Mouse (Mus musculus): Measurements from ENCODE around the gene Nme1. TPM values are rescaled to one million over a fixed set of nuclear protein-coding genes. Genes with fewer than 3 reads are reported as not detected.
A peak's percentile ranks its signal among the peaks of the same experiment; 100 is the strongest.

Nme1 gene
- polyA plus RNA-seq, 1 experiment from 2014 or later, result 100 TPM

DNA sequence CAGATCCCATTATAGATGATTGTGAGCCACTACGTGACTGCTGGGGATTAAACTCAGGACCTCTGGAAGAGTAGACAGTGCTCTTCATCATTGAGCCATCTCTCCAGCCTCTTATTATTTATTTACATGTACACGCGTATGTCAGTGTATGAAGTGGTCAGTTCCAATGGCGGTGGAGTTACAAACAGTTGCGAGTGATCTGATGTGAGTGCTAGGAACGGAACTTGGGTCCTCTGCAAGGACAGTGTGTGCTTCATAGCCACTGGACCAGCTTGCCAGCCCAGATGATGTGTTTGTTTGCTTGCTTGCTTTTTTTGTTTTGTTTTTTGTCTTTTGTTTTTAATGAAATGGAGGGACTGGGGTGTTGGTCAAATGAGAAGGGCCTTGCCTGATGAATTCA is 850 bp upstream of the Nme1 start:
- Histone ChIP-seq H3K4me1 (replicated peaks; ENCODE audit: control insufficient read depth, insufficient read depth, low read length) (peaks cover 6% of the 10 kb centered on the region), H3K4me2 (ENCODE audit: low read depth, low read length) (no peak overlapping the region), H3K27ac (ENCODE audit: low read length) (no peak overlapping the region), H3K9ac (ENCODE audit: low read length) (no peak overlapping the region), H3K4me3 (ENCODE audit: low read length) (no peak overlapping the region), H3K36me3 (ENCODE audit: control insufficient read depth, insufficient read depth, low read length) (peaks cover 13% of the 10 kb centered on the region), H3K9me3 (ENCODE audit: control insufficient read depth, low read length) (no peaks in the 10 kb centered on the region), H3K27me3 (ENCODE audit: control insufficient read depth, insufficient read depth, low read depth, low read length) (no peaks in the 10 kb centered on the region)
- 93% methylated on average over 6 of the region's 6 CpGs for WGBS
- no peak for ATAC-seq (ENCODE audit: low read depth)

DNA sequence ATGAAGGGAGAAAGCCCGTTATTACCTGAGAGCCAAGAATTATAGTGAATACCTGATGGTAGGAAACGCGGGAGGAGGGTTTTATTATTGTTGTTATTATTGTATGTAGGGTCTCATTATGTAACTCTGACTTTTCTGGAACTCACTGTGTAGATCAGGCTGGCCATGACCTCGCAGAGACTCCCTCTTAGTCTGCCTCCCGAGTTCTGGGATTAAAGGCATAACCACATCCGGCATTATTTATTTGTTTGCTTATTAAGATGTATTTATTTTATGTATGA is 467 bp upstream of the Nme1 start:
- WGBS, result 39% methylated on average over 6 of the region's 6 CpGs
- Histone ChIP-seq H3K36me3 (ENCODE audit: control insufficient read depth, insufficient read depth, low read length) (peaks cover 16% of the 10 kb centered on the region), H3K9me3 (ENCODE audit: control insufficient read depth, low read length) (no peaks in the 10 kb centered on the region), H3K4me2 (ENCODE audit: low read depth, low read length) (peak overlapping the region; percentile 55), H3K27ac (ENCODE audit: low read length) (0 out of 2 replicates have a peak overlapping the region, but pooled peaks have one; percentile 0), H3K4me1 (replicated peaks; ENCODE audit: control insufficient read depth, insufficient read depth, low read length) (peaks cover 6% of the 10 kb centered on the region), H3K9ac (ENCODE audit: low read length) (peak overlapping the region; percentile 65), H3K27me3 (ENCODE audit: control insufficient read depth, insufficient read depth, low read depth, low read length) (no peaks in the 10 kb centered on the region), H3K4me3 (ENCODE audit: low read length) (peak overlapping the region; percentile 60)
- ATAC-seq (ENCODE audit: low read depth), result no peak

DNA sequence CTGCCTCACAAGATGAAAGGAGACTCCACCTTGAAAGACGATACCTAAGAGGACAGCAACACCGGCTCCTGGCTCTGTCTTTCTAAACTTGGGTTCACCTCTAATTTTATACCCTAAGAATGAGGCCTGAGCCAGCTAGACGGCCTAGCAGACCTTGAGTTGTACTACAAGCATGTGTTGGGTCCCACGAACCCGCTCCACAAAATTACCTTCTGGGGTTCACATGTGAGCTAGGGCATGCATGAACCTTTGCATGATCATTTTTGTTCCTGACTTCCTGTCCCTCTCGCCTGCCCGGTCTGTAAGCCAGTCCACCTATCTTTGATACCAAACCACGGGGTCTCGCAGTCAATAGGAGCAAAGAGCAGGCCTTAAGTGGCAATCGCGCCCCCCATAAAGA is 940 bp downstream of the Nme1 start:
- 2% methylated on average over 11 of the region's 11 CpGs for WGBS
- H3K27ac ChIP-seq (ENCODE audit: low read length), result peak overlapping the region; percentile 14; the same call in 1 of the 2 replicates
- peak overlapping the region; percentile 63 for H3K9ac ChIP-seq (ENCODE audit: low read length)
- peaks cover 6% of the 10 kb centered on the region for H3K4me1 ChIP-seq (replicated peaks; ENCODE audit: control insufficient read depth, insufficient read depth, low read length)
- peaks cover 23% of the 10 kb centered on the region for H3K36me3 ChIP-seq (ENCODE audit: control insufficient read depth, insufficient read depth, low read length)
- no peaks in the 10 kb centered on the region for H3K27me3 ChIP-seq (ENCODE audit: control insufficient read depth, insufficient read depth, low read depth, low read length)
- peak overlapping the region; percentile 60 for H3K4me3 ChIP-seq (ENCODE audit: low read length)
- no peak for ATAC-seq (ENCODE audit: low read depth)
- no peaks in the 10 kb centered on the region for H3K9me3 ChIP-seq (ENCODE audit: control insufficient read depth, low read length)
- peak overlapping the region; percentile 56 for H3K4me2 ChIP-seq (ENCODE audit: low read depth, low read length)

DNA sequence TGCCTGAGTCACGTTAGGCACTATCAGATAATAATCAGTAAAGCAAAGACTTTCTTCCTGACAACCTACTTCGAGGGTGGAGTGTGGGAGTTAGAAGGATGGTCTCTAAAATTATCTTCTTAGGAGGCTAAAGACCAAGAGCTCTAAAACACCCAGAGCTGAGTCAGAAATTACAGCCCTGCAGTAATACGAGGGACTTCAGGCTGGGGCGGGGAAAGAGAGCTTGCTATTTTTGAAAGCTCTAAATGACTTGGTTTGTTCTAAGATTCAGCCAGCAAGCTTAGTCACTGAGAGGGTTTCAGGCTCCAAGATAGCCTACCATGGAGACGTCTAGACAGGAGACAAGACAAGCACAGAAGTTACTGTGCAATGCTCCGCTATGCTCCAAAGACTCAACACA is 2.9 kb downstream of the Nme1 start:
- Histone ChIP-seq H3K4me1 (replicated peaks; ENCODE audit: control insufficient read depth, insufficient read depth, low read length) (peaks cover 6% of the 10 kb centered on the region), H3K9me3 (ENCODE audit: control insufficient read depth, low read length) (no peaks in the 10 kb centered on the region), H3K36me3 (ENCODE audit: control insufficient read depth, insufficient read depth, low read length) (peaks cover 37% of the 10 kb centered on the region), H3K27me3 (ENCODE audit: control insufficient read depth, insufficient read depth, low read depth, low read length) (no peaks in the 10 kb centered on the region), H3K4me3 (ENCODE audit: low read length) (no peak overlapping the region), H3K4me2 (ENCODE audit: low read depth, low read length) (no peak overlapping the region), H3K27ac (ENCODE audit: low read length) (no peak overlapping the region), H3K9ac (ENCODE audit: low read length) (no peak overlapping the region)
- no peak for ATAC-seq (ENCODE audit: low read depth)
- WGBS, result 91% methylated on average over 6 of the region's 6 CpGs

DNA sequence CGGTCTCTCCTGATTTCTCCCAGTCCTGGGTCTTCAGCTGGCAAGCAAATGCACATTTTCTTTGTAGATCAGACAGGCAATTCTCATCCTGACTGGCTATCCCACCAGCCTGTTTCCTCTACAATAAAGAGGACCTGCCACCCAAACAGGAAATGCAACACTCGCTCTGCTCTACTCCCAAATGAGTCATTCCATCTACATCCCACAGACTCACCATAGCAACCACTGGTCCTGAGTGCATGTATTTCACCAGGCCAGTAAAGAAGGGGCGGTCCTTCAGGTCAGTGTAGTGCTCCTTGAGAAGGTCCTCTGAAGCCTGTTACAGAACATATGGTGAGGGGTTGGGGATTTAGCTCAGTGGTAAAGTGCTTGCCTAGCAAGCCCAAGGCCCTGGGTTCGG is 5.3 kb downstream of the Nme1 start:
- Histone ChIP-seq H3K4me3 (ENCODE audit: low read length) (no peak overlapping the region), H3K27ac (ENCODE audit: low read length) (no peak overlapping the region)
- ATAC-seq (ENCODE audit: low read depth), result no peak

DNA sequence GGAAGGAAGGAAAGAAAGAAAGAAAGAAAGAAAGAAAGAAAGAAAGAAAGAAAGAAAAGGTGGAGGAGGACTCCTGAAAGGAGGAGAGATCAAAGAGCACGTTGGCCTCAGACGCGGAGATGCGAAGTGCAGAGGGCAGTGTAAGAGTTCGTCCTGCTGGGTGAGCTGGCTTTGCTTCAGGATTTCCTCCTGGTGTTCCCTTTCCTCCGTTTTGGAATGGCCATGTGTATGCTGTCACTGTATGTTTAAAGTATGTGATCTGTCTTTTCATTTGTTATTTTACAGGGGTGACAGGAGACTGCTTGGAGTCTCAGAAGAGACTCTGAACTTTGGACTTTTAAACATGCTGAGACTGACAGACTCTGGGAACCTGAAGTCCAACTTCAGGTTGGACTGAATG is 6.8 kb downstream of the Nme1 start:
- no peak overlapping the region for H3K4me3 ChIP-seq (ENCODE audit: low read length)
- no peak overlapping the region for H3K27ac ChIP-seq (ENCODE audit: low read length)
- H3K4me1 ChIP-seq (replicated peaks; ENCODE audit: control insufficient read depth, insufficient read depth, low read length), result peaks cover 3% of the 10 kb centered on the region; the same call in 1 of the 2 replicates
- no peaks in the 10 kb centered on the region for H3K9me3 ChIP-seq (ENCODE audit: control insufficient read depth, low read length)
- H3K9ac ChIP-seq (ENCODE audit: low read length), result no peak overlapping the region
- no peak for ATAC-seq (ENCODE audit: low read depth)
- H3K27me3 ChIP-seq (ENCODE audit: control insufficient read depth, insufficient read depth, low read depth, low read length), result no peaks in the 10 kb centered on the region
- H3K36me3 ChIP-seq (ENCODE audit: control insufficient read depth, insufficient read depth, low read length), result peaks cover 42% of the 10 kb centered on the region
- H3K4me2 ChIP-seq (ENCODE audit: low read depth, low read length), result no peak overlapping the region
- 84% methylated on average over 6 of the region's 6 CpGs for WGBS

More for the DNA sequence above, 5.3 kb downstream of the Nme1 start:
- WGBS, result 81% methylated on average over 4 of the region's 4 CpGs
- Histone ChIP-seq H3K9ac (ENCODE audit: low read length) (no peak overlapping the region), H3K4me2 (ENCODE audit: low read depth, low read length) (no peak overlapping the region), H3K27me3 (ENCODE audit: control insufficient read depth, insufficient read depth, low read depth, low read length) (no peaks in the 10 kb centered on the region), H3K36me3 (ENCODE audit: control insufficient read depth, insufficient read depth, low read length) (peaks cover 42% of the 10 kb centered on the region), H3K4me1 (replicated peaks; ENCODE audit: control insufficient read depth, insufficient read depth, low read length) (peaks cover 3% of the 10 kb centered on the region; the same call in 1 of the 2 replicates), H3K9me3 (ENCODE audit: control insufficient read depth, low read length) (no peaks in the 10 kb centered on the region)

DNA sequence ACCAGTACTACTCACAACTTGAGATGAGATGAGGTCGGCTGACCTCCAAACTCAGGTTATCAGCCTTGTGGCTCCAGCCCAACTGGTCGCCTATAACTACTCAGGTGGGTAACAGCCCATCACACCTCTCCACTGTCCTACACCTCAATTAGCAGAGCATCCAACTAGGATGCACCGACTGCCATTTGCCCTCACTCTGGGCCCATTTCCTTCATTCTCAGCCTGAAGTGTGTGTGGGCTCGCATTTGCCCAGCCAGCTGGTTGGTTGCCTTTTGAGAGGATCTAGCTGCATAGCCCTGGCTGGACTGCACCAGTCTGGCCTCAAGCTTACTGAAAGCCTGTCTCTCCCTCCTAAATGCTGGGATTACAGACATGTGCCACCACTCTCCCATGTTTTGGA is 10.6 kb downstream of the Nme1 start:
- no peaks in the 10 kb centered on the region for H3K9me3 ChIP-seq (ENCODE audit: control insufficient read depth, low read length)
- H3K4me3 ChIP-seq (ENCODE audit: low read length), result no peak overlapping the region
- no peak for ATAC-seq (ENCODE audit: low read depth)
- H3K4me2 ChIP-seq (ENCODE audit: low read depth, low read length), result no peak overlapping the region
- H3K9ac ChIP-seq (ENCODE audit: low read length), result no peak overlapping the region
- WGBS, result 75% methylated on average over 4 of the region's 4 CpGs
- peaks cover 17% of the 10 kb centered on the region for H3K4me1 ChIP-seq (replicated peaks; ENCODE audit: control insufficient read depth, insufficient read depth, low read length)
- H3K36me3 ChIP-seq (ENCODE audit: control insufficient read depth, insufficient read depth, low read length), result peaks cover 23% of the 10 kb centered on the region; the same call in 1 of the 2 replicates
- H3K27ac ChIP-seq (ENCODE audit: low read length), result no peak overlapping the region
- H3K27me3 ChIP-seq (ENCODE audit: control insufficient read depth, insufficient read depth, low read depth, low read length), result no peaks in the 10 kb centered on the region

DNA sequence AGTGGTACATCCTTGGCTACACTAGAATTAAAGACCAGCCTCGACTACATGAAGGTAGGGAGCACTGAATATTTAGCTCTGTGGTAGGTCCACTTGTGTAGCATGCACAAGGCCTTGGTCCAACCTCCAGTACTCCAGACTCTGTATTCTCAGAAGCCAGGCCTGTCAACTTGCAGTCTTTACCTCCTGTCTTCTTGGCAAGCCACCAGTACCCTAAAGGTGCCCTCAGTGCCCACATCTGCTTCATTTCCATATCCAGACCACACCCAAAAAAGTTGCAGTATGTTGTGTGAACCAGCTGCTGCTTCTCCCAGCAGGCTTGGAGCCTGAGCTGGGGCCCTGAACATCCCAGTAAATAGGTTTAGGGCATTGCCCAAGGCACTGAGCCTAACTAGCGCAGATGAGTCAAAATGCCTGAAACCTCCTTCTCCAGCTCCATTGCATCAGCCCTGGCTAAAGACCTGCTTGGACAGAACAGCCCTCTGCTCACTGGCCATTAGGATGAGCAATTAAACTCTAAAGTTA is 11.2 kb downstream of the Nme1 start:
- peaks cover 17% of the 10 kb centered on the region; the same call in 1 of the 2 replicates for H3K36me3 ChIP-seq (ENCODE audit: control insufficient read depth, insufficient read depth, low read length)
- H3K4me2 ChIP-seq (ENCODE audit: low read depth, low read length), result no peak overlapping the region
- 90% methylated on average over 2 of the region's 2 CpGs for WGBS
- no peak for ATAC-seq (ENCODE audit: low read depth)
- no peaks in the 10 kb centered on the region for H3K9me3 ChIP-seq (ENCODE audit: control insufficient read depth, low read length)
- H3K27me3 ChIP-seq (ENCODE audit: control insufficient read depth, insufficient read depth, low read depth, low read length), result no peaks in the 10 kb centered on the region
- peaks cover 17% of the 10 kb centered on the region for H3K4me1 ChIP-seq (replicated peaks; ENCODE audit: control insufficient read depth, insufficient read depth, low read length)
- no peak overlapping the region for H3K4me3 ChIP-seq (ENCODE audit: low read length)
- no peak overlapping the region for H3K9ac ChIP-seq (ENCODE audit: low read length)
- H3K27ac ChIP-seq (ENCODE audit: low read length), result no peak overlapping the region

DNA sequence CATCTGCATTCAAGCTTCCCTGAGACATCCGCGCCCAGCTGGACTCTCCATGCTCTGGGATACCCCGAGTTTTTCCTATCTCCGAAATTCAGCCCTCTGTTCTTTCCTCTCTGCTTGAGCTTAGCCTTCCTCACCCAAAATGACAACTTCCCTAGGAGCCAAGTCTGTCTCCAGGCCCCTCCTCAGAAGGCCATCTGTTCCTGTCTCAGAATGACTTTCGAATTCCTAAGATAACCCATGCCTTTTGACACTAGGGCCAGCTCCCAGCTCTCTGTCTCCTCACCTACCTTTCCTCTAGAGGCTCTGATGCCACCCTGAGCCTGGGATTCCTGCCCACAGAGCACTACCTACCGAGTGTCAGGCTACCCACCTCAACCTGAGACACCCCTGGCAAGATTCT is 12.2 kb downstream of the Nme1 start, which contains the start of gene Nme2:
Gene Nme2, minus strand, starts transcription at position 101 of the 400 bp plus-strand sequence.
- 3% methylated on average over 6 of the region's 6 CpGs for WGBS
- peak; percentile 37 for ATAC-seq (ENCODE audit: low read depth)

More for the DNA sequence above, 12.2 kb downstream of the Nme1 start, which contains the start of gene Nme2:
- Histone ChIP-seq H3K27me3 (ENCODE audit: control insufficient read depth, insufficient read depth, low read depth, low read length) (no peaks in the 10 kb centered on the region), H3K4me3 (ENCODE audit: low read length) (peak within 1 kb of the TSS; percentile 70), H3K4me2 (ENCODE audit: low read depth, low read length) (peak within 1 kb of the TSS; percentile 90), H3K27ac (ENCODE audit: low read length) (peak within 1 kb of the TSS; percentile 90), H3K36me3 (ENCODE audit: control insufficient read depth, insufficient read depth, low read length) (peaks cover 15% of the 10 kb centered on the region), H3K9me3 (ENCODE audit: control insufficient read depth, low read length) (no peaks in the 10 kb centered on the region), H3K9ac (ENCODE audit: low read length) (peak within 1 kb of the TSS; percentile 77), H3K4me1 (replicated peaks; ENCODE audit: control insufficient read depth, insufficient read depth, low read length) (peaks cover 17% of the 10 kb centered on the region)

Data from lung, embryonic 16.5 days (tissue).